Mouse (Mus musculus) cerebellum, adult 18-20 months (tissue): ENCODE results near the gene Use1.

Source experiments
- DNase-seq, 2 experiments: peaks; one replicate each; pipeline ENCODE4 v3.0.0; 2021

The Use1 gene

GRCm38 (mm10) chr8:71379008-71379407, 12.4 kb downstream of the Use1 start:
- DNase-seq = no peak

GRCm38 (mm10) chr8:71379512-71380075, 12.9 kb downstream of the Use1 start:
- DNase-seq = no peak

GRCm38 (mm10) chr8:71380178-71381171, 13.8 kb downstream of the Use1 start:
- peak in 1 of 2 experiments; percentile 55 for DNase-seq

GRCm38 (mm10) chr8:71381421-71381970, 14.8 kb downstream of the Use1 start, which contains the start of gene Nr2f6:
Gene Nr2f6, minus strand, starts transcription at chr8:71381960.
- peak in 1 of 2 experiments; percentile 53 for DNase-seq

- DNase-seq = peak; percentile 74 to 88
Observed at GRCm38 (mm10) chr8:71381971-71382961, 15.6 kb downstream of the Use1 start.

GRCm38 (mm10) chr8:71383396-71383795, 16.7 kb downstream of the Use1 start:
- DNase-seq = no peak

GRCm38 (mm10) chr8:71383860-71384259, 17.2 kb downstream of the Use1 start:
- DNase-seq = no peak

GRCm38 (mm10) chr8:71385212-71385835, 18.7 kb downstream of the Use1 start:
- DNase-seq = no peak

GRCm38 (mm10) chr8:71388267-71388666, 21.6 kb downstream of the Use1 start:
- DNase-seq = no peak

GRCm38 (mm10) chr8:71391696-71392095, 25.0 kb downstream of the Use1 start:
- no peak for DNase-seq

GRCm38 (mm10) chr8:71392391-71392790, 25.7 kb downstream of the Use1 start:
- no peak for DNase-seq

GRCm38 (mm10) chr8:71392871-71393270, 26.2 kb downstream of the Use1 start:
- DNase-seq = no peak

- peak in 1 of 2 experiments; percentile 6 for DNase-seq
Observed at GRCm38 (mm10) chr8:71394481-71394880, 27.8 kb downstream of the Use1 start.

GRCm38 (mm10) chr8:71395071-71395470, 28.4 kb downstream of the Use1 start:
- no peak for DNase-seq

- DNase-seq = no peak
Observed at GRCm38 (mm10) chr8:71395629-71396028, 29.0 kb downstream of the Use1 start, which contains the start of gene Ushbp1. Gene Ushbp1, minus strand, starts transcription at chr8:71395802.

- peak; percentile 92 to 99 for DNase-seq
Observed at GRCm38 (mm10) chr8:71396639-71397305, 30.1 kb downstream of the Use1 start, which contains the start of gene Babam1. Gene Babam1, plus strand, starts transcription at chr8:71396861.

GRCm38 (mm10) chr8:71397701-71398100, 31.1 kb downstream of the Use1 start:
- DNase-seq = no peak

- DNase-seq = no peak
Observed at GRCm38 (mm10) chr8:71400826-71401225, 34.2 kb downstream of the Use1 start.

- DNase-seq = no peak
Observed at GRCm38 (mm10) chr8:71401454-71401853, 34.8 kb downstream of the Use1 start.

GRCm38 (mm10) chr8:71402446-71402964, 35.9 kb downstream of the Use1 start:
- no peak for DNase-seq
